26 mouse cellular contexts compared by ENCODE assay signal in genomic region chr3:38036131-38036530, GRCm38 (mm10).
"Had no signal": no experiment of that assay in that cellular context is flagged by ENCODE, and none has a peak within 500 bp of the region (broad histone marks: within the 10 kb centered on the region; RNA-seq: fewer than 3 reads in every experiment).

No protein-coding gene starts in this region.

- H3K27ac ChIP-seq: heart, embryonic 10.5 days; hindbrain, embryonic 10.5 days; hindbrain, embryonic 12.5 days; hindbrain, embryonic 15.5 days; hindbrain, postnatal 0 days; kidney, embryonic 15.5 days; kidney, postnatal 0 days; layer of hippocampus, adult 2 months; left cerebral cortex, adult 2 months; limb, embryonic 10.5 days; limb, embryonic 12.5 days; liver, embryonic 13.5 days had no signal

- H3K4me3 ChIP-seq: heart, embryonic 10.5 days; heart, embryonic 12.5 days; hindbrain, embryonic 10.5 days; hindbrain, embryonic 12.5 days; hindbrain, embryonic 15.5 days; kidney, embryonic 15.5 days; layer of hippocampus, adult 2 months; left cerebral cortex, adult 2 months; limb, embryonic 10.5 days; limb, embryonic 12.5 days; liver, embryonic 13.5 days had no signal

- DNase-seq: gastrocnemius, postnatal 14 days; gastrocnemius, postnatal 36 days; heart, adult 18-20 months; heart, postnatal 10 days; heart, postnatal 4 days; kidney, adult 11 months; kidney, adult 2 months; kidney, adult 9 months; kidney, postnatal 25 days; kidney, postnatal 4 days; liver; liver, embryonic 13.5 days had no signal

- H3K27me3 ChIP-seq: heart, embryonic 12.5 days; hindbrain, embryonic 12.5 days; hindbrain, embryonic 15.5 days; kidney, embryonic 15.5 days; limb, embryonic 12.5 days; liver, embryonic 13.5 days had no signal

- ATAC-seq: hindbrain, postnatal 0 days; intestine, embryonic 16.5 days had no signal

- H3K4me2 ChIP-seq: heart, embryonic 12.5 days; hindbrain, embryonic 12.5 days; hindbrain, embryonic 15.5 days; kidney, embryonic 15.5 days; limb, embryonic 12.5 days; liver, embryonic 11.5 days; liver, embryonic 13.5 days had no signal

- H3K9me3 ChIP-seq: heart, embryonic 10.5 days; heart, embryonic 12.5 days; hindbrain, embryonic 10.5 days; hindbrain, embryonic 12.5 days; hindbrain, embryonic 15.5 days; kidney, embryonic 15.5 days; limb, embryonic 10.5 days; limb, embryonic 12.5 days; liver, embryonic 13.5 days had no signal

- H3K36me3 ChIP-seq: heart, embryonic 10.5 days; heart, embryonic 12.5 days; hindbrain, embryonic 10.5 days; hindbrain, embryonic 12.5 days; hindbrain, embryonic 15.5 days; kidney, embryonic 15.5 days; limb, embryonic 10.5 days; limb, embryonic 12.5 days; liver, embryonic 13.5 days had no signal

- H3K4me1 ChIP-seq: heart, embryonic 10.5 days; hindbrain, embryonic 10.5 days; hindbrain, embryonic 12.5 days; hindbrain, embryonic 15.5 days; kidney, embryonic 15.5 days; limb, embryonic 10.5 days; limb, embryonic 12.5 days; liver, embryonic 13.5 days had no signal

- H3K9ac ChIP-seq: heart, embryonic 12.5 days; hindbrain, embryonic 12.5 days; hindbrain, embryonic 15.5 days; kidney, embryonic 15.5 days; limb, embryonic 12.5 days; liver, embryonic 13.5 days had no signal
